In genomic region chr11:21994377-21995370, GRCm38 (mm10) we compare ENCODE assay signal across 11 mouse cellular contexts. TPM values are rescaled to one million over a fixed set of nuclear protein-coding genes. Genes with fewer than 3 reads are reported as not detected.
DNase-seq lines count a peak whose midpoint lies in the region; ATAC-seq and TF ChIP-seq lines count a peak whose summit lies in the region.
"Had no signal": no experiment of that assay in that cellular context is flagged by ENCODE, and none has a peak within 500 bp of the region (broad histone marks: within the 10 kb centered on the region; RNA-seq: fewer than 3 reads in every experiment).

No protein-coding gene starts in this region.

- H3K36me3 ChIP-seq in forebrain, embryonic 13.5 days (ENCODE audit: poor library complexity, severe bottlenecking) = peaks cover 14% of the 10 kb centered on the region
- no peaks in the 10 kb centered on the region for H3K36me3 ChIP-seq in thymus, adult 2 months (ENCODE audit: control insufficient read depth, insufficient read depth, low read length)
- H3K36me3 ChIP-seq: liver, embryonic 12.5 days; neural tube, embryonic 12.5 days; stomach, embryonic 15.5 days had no signal

- ATAC-seq in forebrain, embryonic 13.5 days = peak; percentile 31; the same call in 1 of the 2 replicates
- no peak for ATAC-seq in activated CD4-positive, CD25-positive, alpha-beta regulatory T cell, adult 4 months
- ATAC-seq: liver, embryonic 12.5 days had no signal

- intact Hi-C loops in heart, postnatal 36 days (cut with DNase I) = no loop called here

- H3K9ac ChIP-seq in forebrain, embryonic 13.5 days = peak overlapping the region; percentile 96
- H3K9ac ChIP-seq: liver, embryonic 12.5 days; neural tube, embryonic 12.5 days; stomach, embryonic 15.5 days had no signal

- peaks cover 68% of the 10 kb centered on the region for H3K4me1 ChIP-seq in forebrain, embryonic 13.5 days
- no peaks in the 10 kb centered on the region for H3K4me1 ChIP-seq in thymus, adult 2 months (replicated peaks; ENCODE audit: control insufficient read depth, insufficient read depth, low read length)

- peak overlapping the region; percentile 70 for H3K27ac ChIP-seq in forebrain, embryonic 13.5 days
- no peak overlapping the region for H3K27ac ChIP-seq in thymus, adult 2 months (ENCODE audit: control insufficient read depth, insufficient read depth, low read length)
- H3K27ac ChIP-seq: liver, embryonic 12.5 days; neural tube, embryonic 12.5 days; stomach, embryonic 15.5 days had no signal

- H3K4me2 ChIP-seq in forebrain, embryonic 13.5 days = peak overlapping the region; percentile 88
- H3K4me2 ChIP-seq: liver, embryonic 12.5 days; neural tube, embryonic 12.5 days; stomach, embryonic 15.5 days had no signal

- peaks cover 55% of the 10 kb centered on the region for H3K27me3 ChIP-seq in forebrain, embryonic 13.5 days
- H3K27me3 ChIP-seq in thymus, adult 2 months (ENCODE audit: control insufficient read depth, insufficient read depth, low read length) = peaks cover 48% of the 10 kb centered on the region

- TF ChIP-seq POLR2A in thymus, adult 2 months (IDR thresholded peaks at IDR 0.05; ENCODE audit: control insufficient read depth, extremely low read depth, insufficient read depth, low read length, poor library complexity) = no peak

- H3K4me3 ChIP-seq in forebrain, embryonic 13.5 days = peak overlapping the region; percentile 75
- no peak overlapping the region for H3K4me3 ChIP-seq in thymus, adult 2 months (ENCODE audit: control insufficient read depth, insufficient read depth, low read length)
- H3K4me3 ChIP-seq: liver, embryonic 12.5 days; neural tube, embryonic 12.5 days; stomach, embryonic 15.5 days had no signal

- no peak for TF ChIP-seq CTCF in thymus, adult 2 months (IDR thresholded peaks at IDR 0.05; ENCODE audit: borderline replicate concordance, control insufficient read depth, extremely low read depth, insufficient read depth, low read length, poor library complexity)

- peak; percentile 20 to 37 for DNase-seq in heart, postnatal 36 days
- DNase-seq in heart, postnatal 4 days = no peak
- DNase-seq in ovary, postnatal 14 days (ENCODE audit: low spot score) = peak; percentile 2
- DNase-seq in ovary, adult 18-20 months (ENCODE audit: low spot score) = no peak
- DNase-seq in retina, embryonic 14.5 days (ENCODE audit: low spot score) = peak; percentile 43
- no peak for DNase-seq in thymus, adult 2 months

- no peaks in the 10 kb centered on the region for H3K9me3 ChIP-seq in forebrain, embryonic 13.5 days (replicated peaks)
- H3K9me3 ChIP-seq: liver, embryonic 12.5 days; neural tube, embryonic 12.5 days; stomach, embryonic 15.5 days had no signal

- 5% methylated on average over 34 of the region's 34 CpGs for WGBS in forebrain, embryonic 13.5 days
- 8% methylated on average over 34 of the region's 34 CpGs for WGBS in thymus, adult 2 months

RNA-seq across cellular contexts. Expression of gene Otx1, which starts 8.0 kb away (rescaled TPM):
- total RNA-seq in heart, postnatal 36 days (2021) = not detected
- under 1 TPM in 1 of 2 experiments, not detected in 1; 0.09 TPM for total RNA-seq in heart, postnatal 4 days (2021)
- polyA plus RNA-seq in forebrain, embryonic 13.5 days (2015; fragmentation: Nextera tagmentation; extraction: Ambion mirVana) = 20.0 and 24.0 TPM in 2 replicates
- polyA plus RNA-seq in activated CD4-positive, CD25-positive, alpha-beta regulatory T cell, adult 4 months (2017; shearing (Covaris generic)) = under 1 TPM in 1 of 2 experiments, not detected in 1; 0.27 TPM
- polyA plus RNA-seq in thymus, adult 2 months (2012; rRNA removed) = 0.03 and 0.09 TPM in 2 replicates
- polyA plus RNA-seq: liver, embryonic 12.5 days; neural tube, embryonic 12.5 days had no signal

Comparison
In these comparisons a context has a peak if more than half of its experiments do, and no peak if none do; other contexts are left out.
1. DNase-seq: peak in heart, postnatal 36 days (2 of 2), ovary, postnatal 14 days (single experiment) and retina, embryonic 14.5 days (single experiment); none in heart, postnatal 4 days (single experiment), ovary, adult 18-20 months (single experiment) and thymus, adult 2 months (single experiment).
2. RNA of gene Otx1, which starts 8.0 kb away (polyA plus RNA-seq): 20.0 to 24.0 TPM in forebrain, embryonic 13.5 days; 0.27 TPM in activated CD4-positive, CD25-positive, alpha-beta regulatory T cell, adult 4 months and 0.03 to 0.09 TPM in thymus, adult 2 months; every median in the first group is over 10 times any median in the second.